Mouse (Mus musculus) MEL (cell line): ENCODE measurements at regions not wholly inside any gene's neighbourhood (a gene's known extent, or its start where the extent isn't known, plus 50 kb on each side); places are given as distances from the start of the nearest gene placed in this dataset.

Experiments used
- DNase-seq: peaks from one replicate; pipeline ENCODE4 v3.0.0; 2011; ENCODE audit warnings: low read depth, low spot score
- H3K27ac ChIP-seq: 2 replicates; pipeline ENCODE4 v1.5.1; 2012; ENCODE audit warnings: low read depth, mild to moderate bottlenecking, control low read depth, low read length, moderate library complexity; ENCODE audit not compliant: control insufficient read depth
- H3K27me3 ChIP-seq, 2 experiments: fragments of 150-350 bp in 1 of 2; sonication (generic) in 1 of 2; 2 replicates each; pipeline ENCODE4 v1.6.1; 2012; ENCODE audit warnings: low read length in 2 of 2, mild to moderate bottlenecking in 2 of 2, improper control_type of control experiment in 1 of 2, moderate library complexity in 1 of 2; ENCODE audit not compliant: insufficient read depth in 2 of 2, control insufficient read depth in 1 of 2
- H3K36me3 ChIP-seq, 2 experiments: 2 replicates each; pipeline ENCODE4 v1.6.1; 2012 to 2014; ENCODE audit warnings: low read length in 2 of 2, improper control_type of control experiment in 1 of 2, inconsistent platforms in 1 of 2, mild to moderate bottlenecking in 1 of 2; ENCODE audit not compliant: insufficient read depth in 2 of 2, control insufficient read depth in 1 of 2
- H3K4me1 ChIP-seq, 2 experiments: fragments of 150-350 bp in 1 of 2; sonication (generic) in 1 of 2; 2 replicates each; pipeline ENCODE4 v1.6.1; 2012; ENCODE audit warnings: low read length in 2 of 2, improper control_type of control experiment in 1 of 2, mild to moderate bottlenecking in 1 of 2; ENCODE audit not compliant: insufficient read depth in 2 of 2, control insufficient read depth in 1 of 2
- H3K4me3 ChIP-seq, 2 experiments: fragments of 150-350 bp in 1 of 2; sonication (generic) in 1 of 2; 2 replicates each; pipeline ENCODE4 v1.5.1; 2012; ENCODE audit warnings: low read depth in 2 of 2, low read length in 2 of 2, mild to moderate bottlenecking in 2 of 2, moderate library complexity in 2 of 2, control low read depth in 1 of 2, improper control_type of control experiment in 1 of 2; ENCODE audit not compliant: control insufficient read depth in 1 of 2, insufficient read depth in 1 of 2
- H3K79me2 ChIP-seq: 2 replicates; pipeline ENCODE4 v1.6.1; 2012; ENCODE audit warnings: mild to moderate bottlenecking, low read length, moderate library complexity; ENCODE audit not compliant: control insufficient read depth, poor library complexity, insufficient read depth
- H3K9ac ChIP-seq: 2 replicates; pipeline ENCODE4 v1.6.1; 2012; ENCODE audit warnings: low read depth, mild to moderate bottlenecking, control low read depth, low read length, moderate library complexity; ENCODE audit not compliant: control insufficient read depth, poor library complexity, severe bottlenecking
- H3K9me3 ChIP-seq: fragments of 150-350 bp; sonication (generic); replicated peaks from 2 replicates; pipeline ENCODE4 v1.6.1; 2012; ENCODE audit warnings: mild to moderate bottlenecking, low read length, improper control_type of control experiment, moderate library complexity; ENCODE audit not compliant: insufficient read depth
- BHLHE40 ChIP-seq: IDR thresholded peaks from 2 replicates; pipeline ENCODE4 v1.6.1; 2012; ENCODE audit warnings: low read depth, mild to moderate bottlenecking, inconsistent platforms, low read length, improper control_type of control experiment, borderline replicate concordance
- CTCF ChIP-seq, 3 experiments: IDR thresholded peaks in 2 of 3; conservative IDR thresholded peaks in 1 of 3; 2 replicates each; pipeline ENCODE4 v1.5.1; 2011 to 2012; ENCODE audit warnings: low read length in 3 of 3, low read depth in 2 of 3, mild to moderate bottlenecking in 2 of 3, improper control_type of control experiment in 1 of 3, inconsistent platforms in 1 of 3, mixed read lengths in 1 of 3, moderate library complexity in 1 of 3; ENCODE audit not compliant: control insufficient read depth in 1 of 3, insufficient read depth in 1 of 3, poor library complexity in 1 of 3, severe bottlenecking in 1 of 3
- ELF1 ChIP-seq: IDR thresholded peaks from 2 replicates; pipeline ENCODE4 v1.6.1; 2014; ENCODE audit warnings: low read depth, mild to moderate bottlenecking, inconsistent platforms, low read length, improper control_type of control experiment, moderate library complexity
- ETS1 ChIP-seq: IDR thresholded peaks from 2 replicates; pipeline ENCODE4 v1.6.1; 2012; ENCODE audit warnings: low read depth, mild to moderate bottlenecking, inconsistent platforms, low read length, improper control_type of control experiment, moderate library complexity
- GATA1 ChIP-seq: IDR thresholded peaks from 2 replicates; pipeline ENCODE4 v1.6.1; 2011; ENCODE audit warnings: low read depth, low read length, improper control_type of control experiment
- HCFC1 ChIP-seq: IDR thresholded peaks from 2 replicates; pipeline ENCODE4 v1.6.1; 2012; ENCODE audit warnings: low read depth, mild to moderate bottlenecking, inconsistent platforms, low read length, improper control_type of control experiment, moderate library complexity
- MAFK ChIP-seq: IDR thresholded peaks from 2 replicates; pipeline ENCODE4 v1.6.1; 2011; ENCODE audit warnings: low read depth, mild to moderate bottlenecking, low read length, improper control_type of control experiment, borderline replicate concordance
- MAX ChIP-seq: IDR thresholded peaks from 2 replicates; pipeline ENCODE4 v1.6.1; 2011; ENCODE audit warnings: low read length, improper control_type of control experiment
- MEF2A ChIP-seq: IDR thresholded peaks from 2 replicates; pipeline ENCODE4 v1.6.1; 2014; ENCODE audit warnings: low read depth, mild to moderate bottlenecking, inconsistent platforms, low read length, improper control_type of control experiment; ENCODE audit not compliant: poor library complexity, insufficient replicate concordance, severe bottlenecking; ENCODE audit errors: extremely low read depth
- MXI1 ChIP-seq: IDR thresholded peaks from 2 replicates; pipeline ENCODE4 v1.6.1; 2011; ENCODE audit warnings: mild to moderate bottlenecking, low read depth, low read length, improper control_type of control experiment
- MYC ChIP-seq: IDR thresholded peaks from 2 replicates; pipeline ENCODE4 v1.6.1; 2011; ENCODE audit warnings: low read depth, mild to moderate bottlenecking, low read length, improper control_type of control experiment, moderate library complexity
- POLR2AphosphoS2 ChIP-seq: IDR thresholded peaks from 2 replicates; pipeline ENCODE4 v1.6.1; 2011; ENCODE audit warnings: low read length, improper control_type of control experiment
- POLR2AphosphoS5 ChIP-seq: IDR thresholded peaks from 2 replicates; pipeline ENCODE4 v1.6.1; 2012; ENCODE audit warnings: low read depth, borderline replicate concordance, mild to moderate bottlenecking, inconsistent platforms, low read length, moderate library complexity, mixed read lengths
- RCOR1 ChIP-seq: IDR thresholded peaks from 2 replicates; pipeline ENCODE4 v1.6.1; 2012; ENCODE audit warnings: low read depth, mild to moderate bottlenecking, inconsistent platforms, low read length, improper control_type of control experiment
- TAL1 ChIP-seq: IDR thresholded peaks from 2 replicates; pipeline ENCODE4 v1.6.1; 2012; ENCODE audit warnings: mild to moderate bottlenecking, inconsistent platforms, low read length, moderate library complexity, mixed read lengths
- UBTF ChIP-seq: IDR thresholded peaks from 2 replicates; pipeline ENCODE4 v1.6.1; 2012; ENCODE audit warnings: low read depth, mild to moderate bottlenecking, inconsistent platforms, low read length, improper control_type of control experiment, moderate library complexity, borderline replicate concordance; ENCODE audit not compliant: insufficient read depth
- USF2 ChIP-seq, 2 experiments: IDR thresholded peaks; 2 replicates each; pipeline ENCODE4 v1.6.1; 2011 to 2012; ENCODE audit warnings: improper control_type of control experiment in 2 of 2, low read length in 2 of 2, borderline replicate concordance in 1 of 2, inconsistent platforms in 1 of 2, low read depth in 1 of 2, mild to moderate bottlenecking in 1 of 2; ENCODE audit not compliant: insufficient read depth in 1 of 2
- ZC3H11A ChIP-seq: IDR thresholded peaks from 2 replicates; pipeline ENCODE4 v1.6.1; 2012; ENCODE audit warnings: low read depth, mild to moderate bottlenecking, inconsistent platforms, low read length, improper control_type of control experiment
- ZMIZ1 ChIP-seq: IDR thresholded peaks from 2 replicates; pipeline ENCODE4 v1.6.1; 2012; ENCODE audit warnings: low read depth, mild to moderate bottlenecking, inconsistent platforms, low read length, improper control_type of control experiment, moderate library complexity

DNA sequence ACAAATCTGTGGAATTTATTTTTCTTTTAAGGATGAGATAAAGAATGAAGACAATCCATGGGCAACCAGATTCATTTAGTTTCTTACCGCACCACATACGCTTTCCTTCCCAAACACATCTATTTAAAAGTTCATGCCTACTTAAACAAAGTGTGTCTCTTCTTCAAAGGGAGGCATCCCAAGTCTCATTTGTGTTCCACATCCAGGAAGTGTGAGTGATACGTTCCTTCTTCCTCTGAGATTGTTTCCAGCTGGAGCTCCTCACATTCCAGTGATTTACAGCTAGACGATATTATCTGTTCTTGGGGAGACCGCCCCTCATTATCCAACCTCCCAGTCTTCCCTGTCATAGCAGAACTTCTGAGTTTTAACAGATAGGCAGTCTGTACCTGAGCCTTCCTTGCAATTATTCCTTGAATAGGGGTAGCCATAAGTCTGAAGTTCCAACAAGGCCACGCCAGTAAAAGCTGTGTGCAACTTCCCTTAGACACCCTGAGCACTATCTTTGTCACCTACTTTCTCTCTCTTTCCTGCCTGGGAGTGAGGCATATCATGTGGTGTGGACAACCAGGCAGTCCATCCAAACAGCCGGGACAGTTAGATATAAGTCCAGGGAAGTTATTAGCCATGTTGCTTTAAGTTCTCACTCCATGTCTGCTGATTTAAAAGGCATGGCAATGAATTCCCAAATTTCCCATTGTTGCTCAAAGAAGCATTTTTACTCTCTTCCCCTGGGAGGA lies 891.3 kb upstream of the 2610301B20Rik start:
- no peak for DNase-seq
- Histone ChIP-seq H3K9me3 (no peaks in the 10 kb centered on the region), H3K36me3 (no peaks in the 10 kb centered on the region)
- no peak for TF ChIP-seq POLR2AphosphoS2
- TF ChIP-seq ETS1: no peak
- TF ChIP-seq, all 39 proteins: peak for 0
- Histone ChIP-seq H3K4me1 (no peaks in the 10 kb centered on the region), H3K27ac (no peak overlapping the region), H3K4me3 (no peak overlapping the region), H3K27me3 (no peaks in the 10 kb centered on the region; a peak in 1 of 4 replicates), H3K9ac (no peak overlapping the region), H3K79me2 (no peaks in the 10 kb centered on the region)

GRCm38 (mm10) chr4:9993871-9994270 lies 880.4 kb upstream of the 2610301B20Rik start:
- no peaks in the 10 kb centered on the region for H3K9me3 ChIP-seq
- no peak overlapping the region for H3K9ac ChIP-seq
- H3K36me3 ChIP-seq: no peaks in the 10 kb centered on the region
- no peak overlapping the region for H3K4me3 ChIP-seq
- no peak overlapping the region for H3K27ac ChIP-seq
- no peaks in the 10 kb centered on the region for H3K79me2 ChIP-seq
- TF ChIP-seq ZMIZ1 (no peak), HCFC1 (no peak), CTCF (IDR thresholded peaks at IDR 0.05 in 2 of 3, conservative IDR thresholded peaks at IDR 0.05 in 1 of 3; ENCODE audit: control insufficient read depth in 1 of 3, insufficient read depth in 1 of 3, low read depth in 2 of 3, low read length in 3 of 3, poor library complexity in 1 of 3, severe bottlenecking in 1 of 3) (no peak), MYC (no peak), TAL1 (no peak), RCOR1 (no peak), ELF1 (no peak), UBTF (no peak), MEF2A (no peak)
- DNase-seq: no peak
- H3K4me1 ChIP-seq: no peaks in the 10 kb centered on the region
- H3K27me3 ChIP-seq: no peaks in the 10 kb centered on the region

DNA sequence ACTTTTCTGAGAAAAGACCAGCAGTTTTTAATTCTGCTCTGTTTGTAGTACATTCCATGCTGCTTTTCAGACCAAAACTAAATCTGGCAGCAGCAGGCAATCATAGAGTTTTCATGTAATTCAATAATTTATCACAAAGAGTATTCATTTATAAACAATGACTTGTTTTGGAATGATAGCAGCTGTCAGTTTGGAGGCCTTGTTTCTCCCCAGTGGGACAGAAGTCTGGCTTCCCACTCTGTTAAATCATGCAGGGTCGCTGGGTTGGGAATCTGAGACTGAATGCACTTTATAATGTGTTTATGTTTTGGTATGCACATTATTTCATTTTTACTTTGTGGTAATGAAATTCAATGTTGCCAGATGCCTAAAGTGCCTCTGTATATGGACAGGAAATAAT lies 879.8 kb upstream of the 2610301B20Rik start:
- DNase-seq: no peak
- H3K27me3 ChIP-seq: no peaks in the 10 kb centered on the region
- no peaks in the 10 kb centered on the region for H3K79me2 ChIP-seq
- H3K4me1 ChIP-seq: no peaks in the 10 kb centered on the region
- no peaks in the 10 kb centered on the region for H3K36me3 ChIP-seq
- no peaks in the 10 kb centered on the region for H3K9me3 ChIP-seq
- no peak overlapping the region for H3K27ac ChIP-seq
- no peak overlapping the region for H3K9ac ChIP-seq
- TF ChIP-seq MAFK (no peak), RCOR1 (no peak), MXI1 (no peak), ZC3H11A (no peak), MEF2A (no peak), GATA1 (no peak), POLR2AphosphoS5 (no peak), MAX (no peak), USF2 (IDR thresholded peaks at IDR 0.05; ENCODE audit: borderline replicate concordance in 1 of 2, insufficient read depth in 1 of 2, low read depth in 1 of 2, low read length in 2 of 2) (no peak), BHLHE40 (no peak), ETS1 (no peak)
- TF ChIP-seq, all 39 proteins: peak for 0
- no peak overlapping the region for H3K4me3 ChIP-seq
